Mouse (Mus musculus) cerebellum, postnatal 4 days (tissue): ENCODE results near the gene Cox10.

Experiments
- DNase-seq, 2 experiments: peaks; one replicate each; pipeline ENCODE4 v3.0.0; 2022; ENCODE audit warnings: low spot score in 2 of 2, mixed read lengths in 1 of 2

Cox10 gene

GRCm38 (mm10) chr11:63917561-63917960 lies 161.7 kb downstream of the Cox10 start:
- no peak for DNase-seq

- DNase-seq = peak; percentile 53 to 64
These were observed 164.9 kb downstream of the Cox10 start for GRCm38 (mm10) chr11:63914388-63914787.

- DNase-seq = no peak
These were observed 165.3 kb downstream of the Cox10 start for GRCm38 (mm10) chr11:63913936-63914335.
